Mouse (Mus musculus) splenic B cell, adult 2 months (primary cell): Measurements from ENCODE around the gene Arhgap20.

Experiments used
- DNase-seq: peaks from one replicate; pipeline ENCODE4 v3.0.0-alpha.2; 2011; ENCODE audit warnings: low read depth, low spot score
- H3K27me3 ChIP-seq: 2 replicates; pipeline ENCODE4 v1.6.1; 2012; ENCODE audit warnings: mild to moderate bottlenecking, low read length, moderate library complexity, mixed read lengths; ENCODE audit not compliant: control insufficient read depth, poor library complexity, insufficient read depth, severe bottlenecking
- H3K36me3 ChIP-seq: 2 replicates; pipeline ENCODE4 v1.6.1; 2012; ENCODE audit warnings: mild to moderate bottlenecking, low read length, moderate library complexity, mixed read lengths; ENCODE audit not compliant: control insufficient read depth, poor library complexity, insufficient read depth, severe bottlenecking

The Arhgap20 gene

GRCm38 (mm10) chr9:51776459-51776858 is 11.3 kb downstream of the Arhgap20 start:
- H3K36me3 ChIP-seq, result no peaks in the 10 kb centered on the region
- DNase-seq, result no peak
- no peaks in the 10 kb centered on the region for H3K27me3 ChIP-seq

GRCm38 (mm10) chr9:51777180-51777579 is 12.0 kb downstream of the Arhgap20 start:
- Histone ChIP-seq H3K27me3 (no peaks in the 10 kb centered on the region), H3K36me3 (no peaks in the 10 kb centered on the region)
- no peak for DNase-seq

GRCm38 (mm10) chr9:51779232-51779631 is 14.1 kb downstream of the Arhgap20 start:
- Histone ChIP-seq H3K27me3 (no peaks in the 10 kb centered on the region), H3K36me3 (no peaks in the 10 kb centered on the region)
- no peak for DNase-seq

GRCm38 (mm10) chr9:51781092-51781491 is 16.0 kb downstream of the Arhgap20 start:
- DNase-seq, result no peak
- H3K27me3 ChIP-seq, result no peaks in the 10 kb centered on the region

GRCm38 (mm10) chr9:51787380-51787779 is 22.2 kb downstream of the Arhgap20 start:
- no peaks in the 10 kb centered on the region; the same call in 1 of the 2 replicates for H3K27me3 ChIP-seq
- no peaks in the 10 kb centered on the region for H3K36me3 ChIP-seq
- no peak for DNase-seq

More at GRCm38 (mm10) chr9:51781092-51781491, 16.0 kb downstream of the Arhgap20 start:
- H3K36me3 ChIP-seq, result no peaks in the 10 kb centered on the region

GRCm38 (mm10) chr9:51788466-51788865 is 23.3 kb downstream of the Arhgap20 start:
- H3K27me3 ChIP-seq, result no peaks in the 10 kb centered on the region; the same call in 1 of the 2 replicates
- DNase-seq, result no peak
- H3K36me3 ChIP-seq, result no peaks in the 10 kb centered on the region

GRCm38 (mm10) chr9:51795206-51795605 is 30.1 kb downstream of the Arhgap20 start:
- Histone ChIP-seq H3K36me3 (no peaks in the 10 kb centered on the region), H3K27me3 (no peaks in the 10 kb centered on the region)
- DNase-seq, result no peak

GRCm38 (mm10) chr9:51798251-51798650 is 33.1 kb downstream of the Arhgap20 start:
- Histone ChIP-seq H3K36me3 (no peaks in the 10 kb centered on the region), H3K27me3 (no peaks in the 10 kb centered on the region)
- DNase-seq, result no peak

GRCm38 (mm10) chr9:51799156-51799555 is 34.0 kb downstream of the Arhgap20 start:
- Histone ChIP-seq H3K36me3 (no peaks in the 10 kb centered on the region), H3K27me3 (no peaks in the 10 kb centered on the region)
- DNase-seq, result no peak

GRCm38 (mm10) chr9:51807272-51807671 is 42.1 kb downstream of the Arhgap20 start:
- H3K27me3 ChIP-seq, result no peaks in the 10 kb centered on the region
- DNase-seq, result no peak
- no peaks in the 10 kb centered on the region for H3K36me3 ChIP-seq

GRCm38 (mm10) chr9:51812931-51813330 is 47.8 kb downstream of the Arhgap20 start:
- H3K36me3 ChIP-seq, result no peaks in the 10 kb centered on the region
- DNase-seq, result no peak
- no peaks in the 10 kb centered on the region for H3K27me3 ChIP-seq

GRCm38 (mm10) chr9:51824516-51824915 is 59.4 kb downstream of the Arhgap20 start:
- Histone ChIP-seq H3K36me3 (no peaks in the 10 kb centered on the region), H3K27me3 (no peaks in the 10 kb centered on the region)
- DNase-seq, result no peak

- DNase-seq, result no peak
- Histone ChIP-seq H3K36me3 (no peaks in the 10 kb centered on the region), H3K27me3 (no peaks in the 10 kb centered on the region)
Measured at GRCm38 (mm10) chr9:51831596-51831995, 66.5 kb downstream of the Arhgap20 start.

- no peak for DNase-seq
- no peaks in the 10 kb centered on the region for H3K36me3 ChIP-seq
- no peaks in the 10 kb centered on the region for H3K27me3 ChIP-seq
Measured at GRCm38 (mm10) chr9:51832368-51832767, 67.2 kb downstream of the Arhgap20 start.

- Histone ChIP-seq H3K36me3 (no peaks in the 10 kb centered on the region), H3K27me3 (no peaks in the 10 kb centered on the region)
- no peak for DNase-seq
Measured at GRCm38 (mm10) chr9:51837716-51838115, 72.6 kb downstream of the Arhgap20 start.

- Histone ChIP-seq H3K36me3 (no peaks in the 10 kb centered on the region), H3K27me3 (no peaks in the 10 kb centered on the region)
- DNase-seq, result no peak
Measured at GRCm38 (mm10) chr9:51843216-51843615, 78.1 kb downstream of the Arhgap20 start.
